Mouse (Mus musculus): ENCODE results near the gene Rab40b.
A peak's percentile ranks its signal among the peaks of the same experiment; 100 is the strongest.

Gene Rab40b

GRCm38 (mm10) chr11:121387750-121388553 is at the start of gene Rab40b:
Gene Rab40b (minus strand): TSS chr11:121388251.
- peak; percentile 95 to 96 for DNase-seq

- DNase-seq: no peak
These were observed 49.2 kb upstream of the Rab40b start for GRCm38 (mm10) chr11:121437236-121437635.

GRCm38 (mm10) chr11:121434156-121435155 is 46.4 kb upstream of the Rab40b start, which contains the start of gene Fn3k:
Gene Fn3k (plus strand): TSS chr11:121434913.
- peak; percentile 96 to 97 for DNase-seq

GRCm38 (mm10) chr11:121433397-121433796 is 45.3 kb upstream of the Rab40b start:
- DNase-seq: no peak

- no peak for DNase-seq
These were observed 33.6 kb upstream of the Rab40b start for GRCm38 (mm10) chr11:121421553-121422173.

- DNase-seq: peak; percentile 100
These were observed 32.9 kb upstream of the Rab40b start, which contains the start of gene Fn3krp for GRCm38 (mm10) chr11:121420830-121421552. Gene Fn3krp (plus strand): TSS chr11:121421401.

- no peak for DNase-seq
These were observed 32.3 kb upstream of the Rab40b start for GRCm38 (mm10) chr11:121420379-121420778.

- DNase-seq: no peak
These were observed 30.9 kb upstream of the Rab40b start for GRCm38 (mm10) chr11:121418932-121419331.

GRCm38 (mm10) chr11:121417971-121418370 is 29.9 kb upstream of the Rab40b start:
- DNase-seq: no peak

- DNase-seq: no peak
These were observed 27.3 kb upstream of the Rab40b start for GRCm38 (mm10) chr11:121415351-121415750.

- DNase-seq: no peak
These were observed 26.7 kb upstream of the Rab40b start for GRCm38 (mm10) chr11:121414762-121415161.

- DNase-seq: no peak
These were observed 19.5 kb upstream of the Rab40b start for GRCm38 (mm10) chr11:121407366-121408155.

GRCm38 (mm10) chr11:121392405-121392804 is 4.4 kb upstream of the Rab40b start:
- no peak for DNase-seq

GRCm38 (mm10) chr11:121390793-121391192 is 2.7 kb upstream of the Rab40b start:
- DNase-seq: no peak

GRCm38 (mm10) chr11:121388554-121388945 is 499 bp upstream of the Rab40b start:
- DNase-seq: no peak

- no peak for DNase-seq
These were observed 7.8 kb downstream of the Rab40b start for GRCm38 (mm10) chr11:121380294-121380693.

GRCm38 (mm10) chr11:121378644-121379043 is 9.4 kb downstream of the Rab40b start:
- no peak for DNase-seq

- no peak for DNase-seq
These were observed 14.7 kb downstream of the Rab40b start for GRCm38 (mm10) chr11:121373305-121373704.

- no peak for DNase-seq
These were observed 17.6 kb downstream of the Rab40b start for GRCm38 (mm10) chr11:121370337-121370994.

GRCm38 (mm10) chr11:121369622-121370021 is 18.4 kb downstream of the Rab40b start:
- DNase-seq: peak; percentile 69 to 78

GRCm38 (mm10) chr11:121368731-121369130 is 19.3 kb downstream of the Rab40b start:
- DNase-seq: no peak
